Mouse (Mus musculus) embryonic facial prominence, embryonic 11.5 days (tissue): ENCODE measurements around the gene Eif2b1. TPM values are rescaled to one million over a fixed set of nuclear protein-coding genes. Genes with fewer than 3 reads are reported as not detected.
A peak's percentile ranks its signal among the peaks of the same experiment; 100 is the strongest.

Experiments
- ATAC-seq: fragments of 200-750 bp; cut with Nextera tagmentation; replicated peaks from 2 replicates; pipeline ENCODE4 v1.8.0; 2017; ENCODE audit warnings: low read depth; ENCODE audit not compliant: insufficient number of reproducible peaks, low FRiP score, low TSS enrichment
- DNase-seq: peaks from one replicate; pipeline ENCODE4 v3.0.0-alpha.2; 2015; ENCODE audit warnings: low spot score
- H3K27ac ChIP-seq: fragments of 300-500 bp; sonication (generic); replicated peaks from 2 replicates; pipeline ENCODE4 v1.5.1; 2014; ENCODE audit warnings: mild to moderate bottlenecking, low read depth, low read length, control low read depth
- H3K27me3 ChIP-seq: fragments of 300-500 bp; sonication (generic); 2 replicates; pipeline ENCODE4 v1.6.1; 2014; ENCODE audit warnings: mild to moderate bottlenecking, low read length, moderate library complexity, mixed read lengths; ENCODE audit not compliant: control insufficient read depth, insufficient read depth
- H3K36me3 ChIP-seq: fragments of 300-500 bp; sonication (generic); replicated peaks from 2 replicates; pipeline ENCODE4 v1.6.1; 2014; ENCODE audit warnings: low read depth, mild to moderate bottlenecking, low read length, moderate library complexity, mixed read lengths; ENCODE audit not compliant: control insufficient read depth, insufficient read depth
- H3K4me1 ChIP-seq: fragments of 300-500 bp; sonication (generic); 2 replicates; pipeline ENCODE4 v1.6.1; 2014; ENCODE audit warnings: low read length, mixed read lengths; ENCODE audit not compliant: control insufficient read depth, insufficient read depth
- H3K4me2 ChIP-seq: fragments of 300-500 bp; sonication (generic); 2 replicates; pipeline ENCODE4 v1.6.1; 2014; ENCODE audit warnings: low read depth, mild to moderate bottlenecking, control low read depth, low read length, moderate library complexity
- H3K4me3 ChIP-seq: fragments of 300-500 bp; sonication (generic); 2 replicates; pipeline ENCODE4 v1.5.1; 2014; ENCODE audit warnings: low read depth, low read length, control low read depth
- H3K9ac ChIP-seq: fragments of 300-500 bp; sonication (generic); replicated peaks from 2 replicates; pipeline ENCODE4 v1.6.1; 2014; ENCODE audit warnings: mild to moderate bottlenecking, control low read depth, low read length
- H3K9me3 ChIP-seq: fragments of 300-500 bp; sonication (generic); replicated peaks from 2 replicates; pipeline ENCODE4 v1.6.1; 2016; ENCODE audit warnings: mild to moderate bottlenecking, low read length, inconsistent platforms, mixed read lengths; ENCODE audit not compliant: control insufficient read depth
- WGBS: fragments of 180-500 bp; shearing (Covaris S2); extraction: QIAGEN DNeasy Blood & Tissue Kit; methylation state at CpG from one replicate; pipeline ENCODE4 v1.1.7; 2014; 5-methylcytosine and 5-hydroxymethylcytosine counted together
- polyA plus RNA-seq: library from polyadenylated mRNA; unstranded; fragments of >200 nt; fragmentation: Nextera tagmentation; extraction: Ambion mirVana; gene quantifications from 2 replicates; pipeline ENCODE4 v1.2.1, GENCODE M21; 2014

Gene Eif2b1
- polyA plus RNA-seq, result 92.2 and 95.1 TPM in 2 replicates

DNA sequence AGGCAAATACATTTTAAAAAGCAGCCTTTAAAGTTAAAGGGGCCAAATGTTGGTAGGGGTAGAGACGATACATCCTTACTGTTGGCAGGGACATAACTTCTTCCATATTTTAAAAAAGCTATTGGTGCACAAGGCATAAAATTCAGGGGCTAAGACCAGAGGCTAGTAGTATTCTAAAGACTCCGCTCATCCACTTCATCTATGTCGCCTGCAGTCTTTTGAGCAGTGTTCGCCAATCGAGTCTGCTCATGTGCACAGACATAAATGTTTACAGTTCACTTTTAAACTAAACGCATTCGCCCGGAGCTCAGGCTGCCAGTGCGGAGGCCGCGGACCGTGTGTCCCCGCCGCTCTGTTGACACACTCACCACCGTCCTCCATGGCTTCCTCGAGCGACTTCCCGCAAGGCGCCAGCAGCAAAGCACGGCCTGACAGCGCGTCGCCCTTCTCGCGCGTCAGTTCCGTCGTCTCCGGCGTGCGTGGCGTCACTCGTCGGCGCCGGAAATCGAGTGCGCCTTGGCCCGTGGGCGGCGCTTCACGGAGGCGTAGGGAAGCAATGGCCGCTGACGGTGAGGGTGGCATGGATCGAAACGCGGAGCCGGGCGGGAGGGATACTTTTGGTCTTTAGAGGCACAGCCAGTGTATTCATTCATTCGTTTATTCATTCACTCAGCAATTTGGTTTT lies at the start of gene Eif2b1, which contains the start of gene Gtf2h3:
Gene Eif2b1 (minus strand): TSS at position 499 of the 685 bp plus-strand sequence.
Gene Gtf2h3 (plus strand): TSS at position 508 of the 685 bp plus-strand sequence.
- H3K4me3 ChIP-seq, result peak within 1 kb of the TSS; percentile 57
- 2% methylated on average over 51 of the region's 51 CpGs for WGBS
- DNase-seq (peak; percentile 97), ATAC-seq (peak; percentile 93)
- no peaks in the 10 kb centered on the region for H3K4me1 ChIP-seq
- H3K4me2 ChIP-seq, result peak within 1 kb of the TSS; percentile 47
- H3K36me3 ChIP-seq, result no peaks in the 10 kb centered on the region
- peak within 1 kb of the TSS; percentile 63 for H3K9ac ChIP-seq
- no peak within 1 kb of the TSS for H3K27ac ChIP-seq
- H3K27me3 ChIP-seq, result no peaks in the 10 kb centered on the region
- H3K9me3 ChIP-seq, result no peaks in the 10 kb centered on the region

DNA sequence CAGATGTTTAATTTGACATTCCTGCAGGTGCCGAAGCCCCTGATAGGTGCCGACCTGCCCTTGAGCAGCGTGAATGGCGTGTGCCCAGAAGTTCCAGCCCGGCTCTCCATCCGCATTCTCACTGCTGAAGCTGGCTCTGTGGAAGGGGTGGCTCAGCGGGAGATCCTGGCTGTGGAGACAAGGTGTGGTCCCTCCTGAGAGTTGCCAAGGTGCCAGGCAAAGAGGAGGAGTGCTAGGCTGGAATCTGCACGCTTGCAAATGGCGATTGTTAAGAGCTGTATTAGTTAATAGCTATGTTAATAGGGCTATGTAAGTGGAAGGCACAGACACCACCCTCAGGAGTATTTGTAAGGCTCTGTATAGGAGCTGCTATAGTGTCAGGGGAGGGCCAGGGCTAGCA lies 45.4 kb upstream of the Eif2b1 start:
- no peaks in the 10 kb centered on the region for H3K36me3 ChIP-seq
- no peak overlapping the region for H3K4me3 ChIP-seq
- H3K4me1 ChIP-seq, result no peaks in the 10 kb centered on the region
- H3K4me2 ChIP-seq, result no peak overlapping the region
- WGBS, result 89% methylated on average over 9 of the region's 9 CpGs
- no peaks in the 10 kb centered on the region for H3K27me3 ChIP-seq
- ATAC-seq, result no peak
- no peak overlapping the region for H3K27ac ChIP-seq
- H3K9ac ChIP-seq, result no peak overlapping the region
- DNase-seq, result no peak
- no peaks in the 10 kb centered on the region for H3K9me3 ChIP-seq

DNA sequence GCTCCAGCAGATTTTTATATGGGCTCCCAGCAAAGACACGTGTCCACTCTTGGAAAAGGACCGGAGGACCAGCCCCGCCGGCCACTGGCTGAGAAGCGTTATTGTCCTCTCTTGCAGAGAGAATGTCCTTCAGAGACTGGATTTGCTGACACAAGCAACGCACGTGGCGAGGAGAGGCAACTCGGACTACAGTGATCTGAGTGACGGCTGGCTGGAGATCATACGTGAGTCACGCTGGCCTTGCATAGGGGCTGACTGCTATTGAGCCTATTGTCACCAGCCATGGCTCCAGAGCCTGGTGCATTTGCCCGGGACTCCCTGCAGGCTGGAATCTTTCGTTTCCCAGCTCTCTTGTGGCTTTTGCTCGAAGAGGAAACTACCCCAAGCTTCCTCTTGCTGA lies 44.0 kb upstream of the Eif2b1 start:
- no peaks in the 10 kb centered on the region for H3K4me1 ChIP-seq
- no peak for ATAC-seq
- H3K9me3 ChIP-seq, result no peaks in the 10 kb centered on the region
- DNase-seq, result no peak
- 88% methylated on average over 15 of the region's 15 CpGs for WGBS
- H3K9ac ChIP-seq, result no peak overlapping the region
- H3K4me2 ChIP-seq, result no peak overlapping the region
- H3K27ac ChIP-seq, result no peak overlapping the region
- no peaks in the 10 kb centered on the region for H3K27me3 ChIP-seq
- no peaks in the 10 kb centered on the region for H3K36me3 ChIP-seq
- H3K4me3 ChIP-seq, result no peak overlapping the region

DNA sequence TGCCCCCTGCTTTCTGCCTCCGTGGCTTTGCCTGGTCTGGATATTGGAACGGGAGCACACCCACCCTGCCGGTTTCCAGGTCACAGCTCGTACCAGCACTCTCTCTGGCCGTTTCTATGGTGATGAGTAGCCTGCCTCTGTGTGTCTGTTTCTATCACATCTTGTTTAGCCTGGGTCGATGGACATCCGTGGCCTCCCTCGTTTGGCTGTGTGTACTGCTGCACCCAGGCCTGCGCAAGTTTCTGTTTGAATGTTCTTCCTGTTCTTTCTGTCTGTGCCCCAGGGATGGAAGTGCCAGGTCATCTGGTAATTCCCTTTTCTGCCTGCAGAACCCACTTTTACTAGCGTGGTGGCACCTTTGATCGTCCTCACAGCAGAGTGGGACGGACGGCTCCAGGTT lies 42.4 kb upstream of the Eif2b1 start:
- Histone ChIP-seq H3K36me3 (no peaks in the 10 kb centered on the region), H3K4me3 (no peak overlapping the region), H3K9ac (no peak overlapping the region), H3K27ac (no peak overlapping the region), H3K4me1 (no peaks in the 10 kb centered on the region), H3K4me2 (no peak overlapping the region), H3K9me3 (no peaks in the 10 kb centered on the region), H3K27me3 (no peaks in the 10 kb centered on the region)
- 83% methylated on average over 13 of the region's 13 CpGs for WGBS
- DNase-seq (no peak), ATAC-seq (no peak)

DNA sequence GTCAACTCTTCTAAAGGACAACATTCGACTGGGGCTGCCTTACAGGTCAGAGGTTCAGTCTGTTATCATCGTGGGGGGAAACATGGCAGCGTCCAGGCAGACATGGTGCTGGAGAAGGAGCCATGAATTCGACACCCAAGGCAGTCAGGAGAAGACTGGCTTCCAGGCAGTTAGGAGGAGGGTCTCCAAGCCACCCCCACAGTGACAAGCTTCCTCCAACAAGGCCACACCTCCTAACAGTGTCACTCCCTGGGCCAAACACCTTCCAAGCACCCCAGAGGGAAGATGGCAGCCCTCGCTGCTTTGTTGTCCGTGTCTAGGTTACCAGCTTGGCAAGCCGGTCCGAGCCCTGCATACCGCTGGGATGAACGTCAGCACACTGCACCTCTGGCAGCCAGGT lies 39.8 kb upstream of the Eif2b1 start:
- ATAC-seq, result no peak
- Histone ChIP-seq H3K27me3 (no peaks in the 10 kb centered on the region), H3K27ac (no peak overlapping the region), H3K4me3 (no peak overlapping the region), H3K36me3 (no peaks in the 10 kb centered on the region), H3K4me2 (no peak overlapping the region), H3K4me1 (no peaks in the 10 kb centered on the region), H3K9me3 (no peaks in the 10 kb centered on the region), H3K9ac (no peak overlapping the region)
- WGBS, result 84% methylated on average over 10 of the region's 10 CpGs
- DNase-seq, result no peak

DNA sequence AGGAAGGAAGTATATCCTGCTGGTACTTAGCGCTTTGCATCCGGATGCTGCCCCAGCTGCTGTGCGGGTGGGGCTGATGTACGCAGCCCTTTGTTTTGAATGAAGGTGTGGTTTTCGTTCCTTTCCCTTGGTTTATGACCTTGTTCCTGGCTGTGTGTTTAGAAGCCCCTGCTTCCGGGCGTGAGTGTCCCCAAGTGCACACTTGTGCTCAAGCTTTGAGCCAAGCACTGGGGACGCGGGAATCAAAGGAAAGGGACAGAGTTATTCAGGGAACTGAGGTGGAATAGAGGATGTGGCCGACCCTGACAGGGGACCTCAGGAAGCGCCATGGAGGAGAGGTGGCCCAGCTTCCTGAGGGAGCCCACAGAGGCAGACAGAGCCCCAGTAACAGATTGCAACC lies 35.8 kb upstream of the Eif2b1 start:
- H3K4me1 ChIP-seq, result no peaks in the 10 kb centered on the region
- H3K9me3 ChIP-seq, result no peaks in the 10 kb centered on the region
- H3K4me2 ChIP-seq, result no peak overlapping the region
- DNase-seq, result no peak
- no peak for ATAC-seq
- H3K9ac ChIP-seq, result no peak overlapping the region
- H3K27me3 ChIP-seq, result no peaks in the 10 kb centered on the region
- 87% methylated on average over 11 of the region's 11 CpGs for WGBS
- no peak overlapping the region for H3K27ac ChIP-seq
- H3K4me3 ChIP-seq, result no peak overlapping the region
- no peaks in the 10 kb centered on the region; the same call in 1 of the 2 replicates for H3K36me3 ChIP-seq

DNA sequence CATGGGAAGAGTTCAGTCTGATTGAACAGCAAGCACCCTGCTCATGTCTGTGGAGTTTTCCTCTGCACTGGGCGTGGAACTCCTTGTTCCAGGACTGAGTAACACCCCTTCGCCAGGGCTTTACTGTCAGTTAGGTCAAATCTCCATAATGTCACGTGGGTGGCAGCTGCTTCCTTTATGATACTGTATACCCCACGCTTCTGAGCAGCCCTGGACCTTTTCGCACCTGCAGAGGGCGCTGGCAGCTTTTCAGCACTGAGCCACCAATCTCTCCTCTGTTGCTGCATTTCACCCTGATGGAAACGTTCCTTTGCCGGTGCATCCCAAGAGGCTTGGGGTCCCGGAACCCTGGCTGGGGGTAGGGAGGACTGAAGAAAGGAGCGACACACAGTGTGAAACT lies 32.0 kb upstream of the Eif2b1 start:
- Histone ChIP-seq H3K9ac (no peak overlapping the region), H3K4me3 (no peak overlapping the region), H3K4me1 (no peaks in the 10 kb centered on the region), H3K27me3 (no peaks in the 10 kb centered on the region), H3K36me3 (no peaks in the 10 kb centered on the region; the same call in 1 of the 2 replicates), H3K9me3 (no peaks in the 10 kb centered on the region), H3K4me2 (no peak overlapping the region), H3K27ac (no peak overlapping the region)
- no peak for ATAC-seq
- no peak for DNase-seq
- WGBS, result 76% methylated on average over 10 of the region's 10 CpGs

DNA sequence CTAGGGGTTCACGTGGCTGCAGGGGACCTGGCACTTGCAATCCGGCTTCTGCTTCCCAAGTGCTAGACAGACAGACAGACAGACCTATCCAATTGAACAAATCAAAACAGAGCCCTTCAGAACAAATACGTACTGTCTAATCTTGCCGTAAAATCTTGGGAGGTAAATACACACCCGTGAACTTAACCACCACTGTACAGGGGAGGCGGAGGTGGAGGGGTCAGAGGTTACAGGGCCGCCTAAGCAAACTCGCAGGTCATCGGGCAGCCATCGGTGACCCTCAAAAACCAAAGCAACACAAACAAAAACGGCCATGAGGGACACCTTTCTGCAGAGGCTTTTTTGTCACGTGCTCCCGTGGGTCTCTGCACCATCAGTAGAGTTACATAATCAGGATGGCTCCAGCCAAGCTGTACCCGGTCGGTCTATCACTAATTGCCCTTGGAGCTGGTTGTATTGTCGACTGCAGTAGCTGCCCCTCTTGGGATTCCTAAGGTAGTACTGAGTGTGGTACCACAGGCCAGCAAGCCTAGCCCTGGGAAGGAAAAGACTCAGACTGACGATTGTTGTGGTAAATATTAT lies 26.2 kb upstream of the Eif2b1 start:
- H3K4me2 ChIP-seq, result no peak overlapping the region
- H3K9ac ChIP-seq, result no peak overlapping the region
- no peak overlapping the region for H3K4me3 ChIP-seq
- H3K27ac ChIP-seq, result no peak overlapping the region
- ATAC-seq (no peak), DNase-seq (no peak)
- no peaks in the 10 kb centered on the region; the same call in 1 of the 2 replicates for H3K36me3 ChIP-seq
- H3K9me3 ChIP-seq, result no peaks in the 10 kb centered on the region
- H3K4me1 ChIP-seq, result no peaks in the 10 kb centered on the region
- WGBS, result 83% methylated on average over 17 of the region's 17 CpGs
- H3K27me3 ChIP-seq, result no peaks in the 10 kb centered on the region
